1 mouse cellular context compared by ENCODE assay signal in genomic region chr3:98920417-98920816, GRCm38 (mm10).
TF ChIP-seq lines count a peak whose summit lies in the region.

No protein-coding gene starts in this region.

TF ChIP-seq in CH12.LX, 34 proteins besides CTCF, POLR2A, EP300 and RAD21 (continued from another document):
- TF ChIP-seq PAX5 (IDR thresholded peaks at IDR 0.05; ENCODE audit: low read length), result no peak
- TF ChIP-seq RCOR1 (conservative IDR thresholded peaks at IDR 0.05; ENCODE audit: low read depth, low read length), result no peak
